Mouse (Mus musculus): ENCODE data around the gene Sphk1. TPM values are rescaled to one million over a fixed set of nuclear protein-coding genes. Genes with fewer than 3 reads are reported as not detected.
A peak's percentile ranks its signal among the peaks of the same experiment; 100 is the strongest.

The Sphk1 gene
- total and polyA plus RNA-seq, 3 experiments = 53.5 to 127 TPM; not detected in 1

GRCm38 (mm10) chr11:116580031-116580652 is 49.4 kb downstream of the Sphk1 start:
- H3K4me1 ChIP-seq (ENCODE audit: control insufficient read depth in 1 of 2, insufficient read depth in 2 of 2, low read length in 2 of 2) = peaks cover 0 to 20% of the 10 kb centered on the region in 2 experiments; a peak in 2 of 4 replicates
- no peaks in the 10 kb centered on the region for H3K27me3 ChIP-seq (ENCODE audit: control insufficient read depth in 1 of 2, insufficient read depth in 2 of 2, low read length in 2 of 2)
- H3K4me3 ChIP-seq (ENCODE audit: control insufficient read depth in 1 of 2, insufficient read depth in 1 of 2, low read depth in 2 of 2, low read length in 2 of 2) = peak overlapping the region; percentile 66 to 81
- H3K27ac ChIP-seq (ENCODE audit: control insufficient read depth, low read depth, low read length) = peak overlapping the region; percentile 18; the same call in 1 of the 2 replicates
- H3K36me3 ChIP-seq (ENCODE audit: control insufficient read depth in 1 of 2, insufficient read depth in 2 of 2, low read length in 2 of 2) = peaks cover 0 to 5% of the 10 kb centered on the region in 2 experiments; a peak in 2 of 4 replicates
- DNase-seq (ENCODE audit: low read depth, low spot score) = peak; percentile 91
- peak overlapping the region; percentile 71 for H3K9ac ChIP-seq (ENCODE audit: control insufficient read depth, low read depth, low read length, poor library complexity, severe bottlenecking)
- H3K9me3 ChIP-seq (replicated peaks; ENCODE audit: insufficient read depth, low read length) = no peaks in the 10 kb centered on the region
- H3K79me2 ChIP-seq (ENCODE audit: control insufficient read depth, insufficient read depth, low read length, poor library complexity) = peaks cover 43% of the 10 kb centered on the region
- TF ChIP-seq KAT2A (conservative IDR thresholded peaks at IDR 0.05; ENCODE audit: low read depth, low read length) (no peak), MXI1 (IDR thresholded peaks at IDR 0.05; ENCODE audit: low read depth, low read length) (peak; percentile 58), POLR2A (IDR thresholded peaks at IDR 0.05; ENCODE audit: control insufficient read depth in 1 of 2, insufficient read depth in 1 of 2, low read depth in 1 of 2, low read length in 2 of 2, poor library complexity in 1 of 2) (0 out of 4 replicates have a peak, but pooled peaks of 1 of the 2 experiments have one; percentile 18), MAZ (IDR thresholded peaks at IDR 0.05; ENCODE audit: low read depth, low read length) (peak; percentile 88), USF2 (IDR thresholded peaks at IDR 0.05; ENCODE audit: borderline replicate concordance in 1 of 2, insufficient read depth in 1 of 2, low read depth in 1 of 2, low read length in 2 of 2) (no peak), CTCF (IDR thresholded peaks at IDR 0.05 in 2 of 3, conservative IDR thresholded peaks at IDR 0.05 in 1 of 3; ENCODE audit: control insufficient read depth in 1 of 3, insufficient read depth in 1 of 3, low read depth in 2 of 3, low read length in 3 of 3, poor library complexity in 1 of 3, severe bottlenecking in 1 of 3) (no peak), MYC (IDR thresholded peaks at IDR 0.05; ENCODE audit: low read depth, low read length) (no peak; the same call in 1 of the 2 replicates), TAL1 (IDR thresholded peaks at IDR 0.05; ENCODE audit: low read length) (peak; percentile 85), E2F4 (IDR thresholded peaks at IDR 0.05; ENCODE audit: borderline replicate concordance, low read depth, low read length) (no peak), JUND (IDR thresholded peaks at IDR 0.05; ENCODE audit: low read depth, low read length) (no peak), GABPA (IDR thresholded peaks at IDR 0.05; ENCODE audit: low read depth, low read length) (no peak), ZMIZ1 (IDR thresholded peaks at IDR 0.05; ENCODE audit: low read depth, low read length) (no peak), MAFK (IDR thresholded peaks at IDR 0.05; ENCODE audit: borderline replicate concordance, low read depth, low read length) (peak; percentile 61; the same call in 1 of the 2 replicates), MYB (IDR thresholded peaks at IDR 0.05; ENCODE audit: low read depth, low read length) (no peak), ZNF384 (IDR thresholded peaks at IDR 0.05; ENCODE audit: low read depth, low read length) (no peak), ETS1 (IDR thresholded peaks at IDR 0.05; ENCODE audit: low read depth, low read length) (peak; percentile 91), USF1 (IDR thresholded peaks at IDR 0.05; ENCODE audit: low read depth, low read length) (no peak), EP300 (IDR thresholded peaks at IDR 0.05; ENCODE audit: low read depth in 1 of 2, low read length in 2 of 2) (peak; percentile 79 to 82), MEF2A (IDR thresholded peaks at IDR 0.05; ENCODE audit: extremely low read depth, insufficient replicate concordance, low read depth, low read length, poor library complexity, severe bottlenecking) (no peak), HCFC1 (IDR thresholded peaks at IDR 0.05; ENCODE audit: low read depth, low read length) (no peak), POLR2AphosphoS5 (IDR thresholded peaks at IDR 0.05; ENCODE audit: borderline replicate concordance, low read depth, low read length) (no peak), ZKSCAN1 (IDR thresholded peaks at IDR 0.05; ENCODE audit: low read depth, low read length) (no peak), ELF1 (IDR thresholded peaks at IDR 0.05; ENCODE audit: low read depth, low read length) (no peak), SMC3 (IDR thresholded peaks at IDR 0.05; ENCODE audit: low read depth, low read length) (no peak), NRF1 (IDR thresholded peaks at IDR 0.05; ENCODE audit: insufficient read depth, low read depth, low read length, poor library complexity, severe bottlenecking) (no peak), NELFE (IDR thresholded peaks at IDR 0.05; ENCODE audit: low read depth, low read length) (no peak), BHLHE40 (IDR thresholded peaks at IDR 0.05; ENCODE audit: borderline replicate concordance, low read depth, low read length) (0 out of 2 replicates have a peak, but pooled peaks have one; percentile 33), TBP (IDR thresholded peaks at IDR 0.05; ENCODE audit: low read depth, low read length) (peak; percentile 49; the same call in 1 of the 2 replicates), RAD21 (IDR thresholded peaks at IDR 0.05; ENCODE audit: low read depth, low read length) (no peak), SIN3A (IDR thresholded peaks at IDR 0.05; ENCODE audit: low read length) (peak; percentile 90), MAX (IDR thresholded peaks at IDR 0.05; ENCODE audit: low read length) (no peak), CHD1 (IDR thresholded peaks at IDR 0.05; ENCODE audit: low read depth, low read length) (no peak), RCOR1 (IDR thresholded peaks at IDR 0.05; ENCODE audit: low read depth, low read length) (peak; percentile 98), GATA1 (IDR thresholded peaks at IDR 0.05; ENCODE audit: low read depth, low read length) (peak; percentile 86), UBTF (IDR thresholded peaks at IDR 0.05; ENCODE audit: borderline replicate concordance, insufficient read depth, low read depth, low read length) (no peak), CHD2 (IDR thresholded peaks at IDR 0.05; ENCODE audit: low read length) (no peak)
